Mouse (Mus musculus) frontal cortex, postnatal 10 days (tissue): Measurements from ENCODE around the gene Gm20388.
"Not testable (repeated sequence)": the region's sequence is repeated elsewhere in the genome, so short reads cannot be mapped to it uniquely, and the experiment has no call there.

Experiments
- DNase-seq, 2 experiments: peaks; one replicate each; pipeline ENCODE4 v3.0.0; 2022; ENCODE audit warnings: low spot score in 2 of 2, mixed read lengths in 1 of 2

Gene Gm20388

GRCm38 (mm10) chr8:123630058-123630457 lies 3719.4 kb downstream of the Gm20388 start:
- no peak for DNase-seq

DNA sequence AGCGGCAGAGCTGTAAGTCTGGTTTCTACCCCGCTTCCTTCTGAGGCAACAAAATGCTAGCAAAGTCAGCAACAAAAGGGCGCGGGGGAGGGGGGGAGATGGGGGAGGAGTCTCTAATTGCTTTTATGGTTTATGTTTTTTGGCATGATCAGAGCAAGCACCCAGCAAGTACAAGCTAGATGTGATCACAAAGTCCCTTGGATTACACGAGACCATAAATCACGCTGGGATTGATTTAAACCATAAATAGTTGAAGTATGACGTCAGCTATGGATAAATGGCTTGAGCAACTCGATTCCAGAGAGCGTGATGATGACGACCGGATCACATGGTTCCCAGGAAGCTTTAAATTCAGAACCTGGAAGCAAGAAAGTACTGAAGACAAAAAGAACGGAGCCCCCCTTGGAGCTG lies 3720.2 kb downstream of the Gm20388 start:
- DNase-seq, result no peak

DNA sequence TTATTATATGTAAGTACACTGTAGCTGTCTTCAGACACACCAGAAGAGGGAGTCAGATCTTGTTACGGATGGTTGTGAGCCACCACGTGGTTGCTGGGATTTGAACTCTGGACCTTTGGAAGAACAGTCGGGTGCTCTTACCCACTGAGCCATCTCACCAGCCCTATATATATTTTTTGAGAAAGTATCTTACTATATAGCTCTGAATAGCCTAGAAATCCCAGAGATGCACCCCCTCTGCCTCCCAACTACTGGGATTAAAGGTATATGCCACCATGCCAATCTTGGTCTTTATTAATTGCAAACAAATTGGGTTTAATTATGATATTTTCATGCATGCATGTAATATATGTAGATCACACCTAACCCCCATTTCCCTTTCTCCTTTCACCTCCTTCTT lies 3721.1 kb downstream of the Gm20388 start:
- DNase-seq, result not testable (repeated sequence)

GRCm38 (mm10) chr8:123632257-123632656 lies 3721.6 kb downstream of the Gm20388 start:
- no peak for DNase-seq

DNA sequence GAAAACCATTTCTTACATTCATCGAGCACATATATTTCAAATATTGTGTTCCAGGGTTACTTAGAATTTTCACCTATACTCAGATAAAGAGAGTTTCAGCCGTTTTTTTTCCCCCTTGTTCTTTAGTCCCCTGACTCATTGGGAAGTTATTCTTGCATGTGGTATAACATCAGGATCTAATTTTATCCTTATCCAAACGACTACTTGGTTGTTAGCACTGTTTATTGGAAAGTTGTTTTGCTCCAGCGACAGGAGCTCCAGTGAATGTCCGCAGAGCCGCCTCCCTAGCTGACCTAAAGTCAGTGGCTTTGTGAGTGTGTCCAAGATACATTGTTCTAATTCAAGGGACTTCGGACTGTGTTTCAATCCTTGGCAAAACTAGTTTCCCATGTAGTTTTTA lies 3723.2 kb downstream of the Gm20388 start:
- no peak for DNase-seq

DNA sequence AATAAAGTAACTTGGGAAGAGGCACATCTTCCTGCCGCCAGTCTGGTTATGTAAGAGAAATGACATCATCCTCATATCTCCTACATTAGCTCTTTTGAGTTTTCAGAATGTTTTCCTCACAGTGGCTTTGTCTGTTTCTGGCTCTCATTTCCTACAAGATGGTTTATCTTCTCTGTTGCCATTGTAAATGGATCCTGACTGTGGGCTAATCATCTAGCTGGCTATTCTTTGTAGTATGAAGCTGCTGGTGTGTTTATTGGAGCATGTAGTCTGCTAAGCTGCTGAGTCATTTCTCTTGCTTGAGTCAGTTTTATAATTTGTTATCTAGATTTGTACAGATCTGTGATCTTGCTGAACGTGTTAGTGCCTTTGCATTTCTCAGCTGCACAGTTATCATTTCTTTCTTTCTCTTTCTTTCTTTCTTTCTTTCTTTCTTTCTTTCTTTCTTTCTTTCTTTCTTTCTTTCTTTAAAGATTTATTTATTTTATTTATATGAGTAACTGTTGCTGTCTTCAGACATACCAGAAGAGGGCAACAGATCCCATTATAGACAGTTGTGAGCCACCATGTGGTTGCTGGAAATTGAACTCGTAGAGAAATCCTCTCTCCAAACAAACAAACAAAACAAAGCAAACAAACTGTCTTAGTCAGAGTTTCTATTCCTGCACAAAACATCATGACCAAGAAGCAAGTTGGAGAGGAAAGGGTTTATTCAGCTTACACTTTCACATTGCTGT lies 3723.9 kb downstream of the Gm20388 start:
- no peak for DNase-seq

GRCm38 (mm10) chr8:123635671-123636070 lies 3725.0 kb downstream of the Gm20388 start:
- no peak for DNase-seq

DNA sequence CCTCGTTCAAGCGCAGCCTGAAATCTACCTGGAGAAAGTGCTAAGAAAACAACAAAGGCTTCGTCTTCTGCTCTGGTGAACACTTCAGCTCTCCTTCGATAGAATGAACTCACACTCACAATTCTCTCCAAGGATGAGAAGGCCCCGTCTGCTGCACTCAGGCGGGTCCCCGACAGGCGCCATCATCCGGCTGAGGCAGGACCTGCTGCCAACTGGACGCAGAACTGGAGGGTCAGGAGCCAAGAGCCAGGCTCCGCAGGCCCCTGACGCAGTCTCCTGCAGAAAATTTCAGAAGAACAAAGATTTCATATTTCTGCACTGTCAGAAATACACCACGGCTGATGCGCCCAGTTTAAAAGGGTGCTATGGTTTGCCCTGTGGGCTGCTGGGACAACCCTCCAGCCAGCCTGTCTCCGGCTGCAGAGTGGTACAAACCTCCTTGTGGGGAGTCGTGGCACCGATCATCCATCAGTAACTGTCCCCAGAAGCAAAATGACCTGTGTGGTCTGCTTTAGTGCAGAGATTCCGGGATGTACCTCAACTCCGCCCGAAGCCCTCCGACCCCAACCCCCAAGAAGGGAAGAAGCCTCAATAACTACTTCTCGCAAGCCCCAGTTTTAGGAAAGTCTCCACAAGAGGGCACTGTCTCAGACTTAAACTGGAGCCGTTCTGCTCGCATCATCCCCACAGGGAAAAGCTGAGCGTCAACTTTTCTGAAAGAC lies 3732.8 kb downstream of the Gm20388 start:
- peak in 1 of 2 experiments; percentile 48 for DNase-seq

DNA sequence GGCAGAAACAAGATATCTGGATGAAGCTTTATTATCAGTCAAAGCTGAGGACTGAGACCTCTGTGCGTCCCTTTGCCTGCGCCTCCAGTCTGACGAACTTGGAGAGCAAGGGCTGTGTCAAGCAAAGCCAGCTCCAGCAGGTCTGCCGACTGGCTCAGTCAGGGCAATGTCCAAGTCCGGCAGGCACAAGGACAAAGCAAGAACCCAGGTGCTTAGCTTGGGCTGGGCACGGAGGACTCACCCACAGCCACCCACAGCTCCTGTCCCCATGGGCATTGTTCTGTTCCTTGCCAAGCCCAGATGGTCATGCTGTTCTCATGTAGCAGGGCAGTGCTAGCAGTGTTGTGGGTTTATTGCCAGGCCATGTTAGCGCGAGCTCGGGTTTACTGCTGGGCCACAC lies 3734.6 kb downstream of the Gm20388 start:
- DNase-seq, result no peak

DNA sequence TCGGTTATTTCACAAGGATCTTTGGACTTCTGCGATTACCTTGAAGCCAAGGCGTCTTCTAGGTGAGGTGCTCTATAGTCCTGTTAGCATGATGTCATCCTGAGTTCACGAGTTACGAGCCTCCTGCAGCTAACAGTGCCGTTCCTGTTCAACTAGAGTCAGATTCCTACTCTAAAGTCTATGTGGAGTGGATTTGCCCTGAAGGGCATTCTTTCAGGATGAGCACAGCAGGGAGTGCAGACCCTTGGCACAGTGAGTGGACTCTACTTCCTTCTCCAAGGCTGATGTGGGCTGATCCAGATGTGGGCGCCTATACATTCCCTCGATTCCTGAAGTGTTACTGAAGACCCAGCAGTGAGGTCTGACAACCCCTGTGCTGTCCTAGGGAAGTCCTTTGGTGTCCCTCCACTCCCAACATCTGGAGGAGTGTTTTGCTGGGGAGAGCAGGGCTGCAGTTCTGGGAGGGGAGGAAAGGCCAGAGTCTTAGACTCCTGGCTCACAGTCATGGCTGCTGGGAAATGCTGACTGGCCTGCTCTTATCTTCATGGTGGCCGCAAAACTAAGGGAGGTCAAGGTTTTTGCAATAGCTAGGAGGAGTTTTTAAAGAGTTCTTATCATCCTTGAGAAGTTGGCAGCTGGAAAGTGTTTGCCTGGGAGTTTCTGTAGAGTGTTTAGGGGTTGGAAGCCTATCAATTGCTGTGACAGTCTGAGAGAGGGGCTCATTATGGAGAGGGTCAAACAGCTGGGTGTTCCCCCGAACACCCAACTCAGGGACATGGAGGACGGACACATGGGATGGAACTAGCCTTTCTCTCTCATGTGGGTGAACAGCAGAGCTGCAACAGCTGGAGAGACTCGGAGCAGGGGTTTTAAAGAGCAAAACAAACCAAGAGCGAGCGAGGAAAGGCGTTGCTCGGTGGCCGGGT lies 3737.9 kb downstream of the Gm20388 start:
- DNase-seq, result no peak

DNA sequence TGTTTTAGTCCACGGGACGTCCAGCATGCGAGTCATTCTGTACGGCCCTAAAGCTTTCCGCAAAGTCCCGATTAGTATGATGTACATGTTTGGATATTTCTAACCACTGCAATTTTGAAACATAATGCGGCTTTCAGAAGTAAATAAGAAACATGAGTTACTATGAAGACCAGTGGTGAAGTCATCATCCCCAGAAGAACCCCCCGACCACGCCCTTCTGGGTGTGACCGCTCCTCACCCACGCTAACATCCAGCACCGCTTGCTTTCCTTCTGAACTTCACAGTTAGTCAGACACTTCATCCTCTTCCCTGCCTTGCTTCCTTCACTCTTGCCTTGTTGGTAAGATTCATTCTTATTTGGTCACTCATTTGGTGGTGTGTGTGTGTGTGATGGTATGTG lies 3738.8 kb downstream of the Gm20388 start:
- DNase-seq, result no peak

DNA sequence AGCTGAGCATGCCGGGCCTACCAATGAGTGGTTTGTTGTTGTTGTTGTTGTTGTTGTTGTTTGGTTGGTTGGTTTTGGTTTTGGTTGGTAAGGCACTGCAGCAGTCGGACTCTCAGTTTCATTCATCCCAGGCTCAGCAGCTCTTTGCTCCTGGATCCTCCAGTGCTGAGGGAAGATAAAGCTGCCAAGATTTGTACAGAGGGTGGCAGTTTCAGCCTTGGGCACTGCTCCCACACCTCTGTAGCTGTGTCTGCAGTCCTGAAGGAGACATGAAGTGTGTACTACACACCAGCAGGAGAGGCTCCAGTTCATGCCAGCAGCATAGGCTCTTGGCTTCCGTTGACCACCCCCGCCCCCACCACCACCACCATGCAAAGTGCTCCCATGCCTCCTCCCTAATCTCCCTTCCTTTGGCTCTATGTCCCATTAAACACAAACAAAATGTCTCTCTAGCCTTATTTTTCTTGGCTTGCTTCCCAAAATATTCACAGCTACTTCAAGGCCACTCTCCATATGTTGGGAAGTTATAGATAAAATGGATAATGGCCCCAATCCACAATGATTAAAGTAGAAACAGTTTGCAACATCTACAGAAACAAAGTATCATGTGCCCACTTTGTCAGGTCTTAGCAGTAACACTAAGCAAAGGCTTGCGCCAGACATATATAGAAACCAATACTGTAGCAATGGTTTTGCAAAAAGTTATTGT lies 3740.9 kb downstream of the Gm20388 start:
- DNase-seq, result no peak

GRCm38 (mm10) chr8:123652641-123653040 lies 3742.0 kb downstream of the Gm20388 start:
- DNase-seq, result no peak

DNA sequence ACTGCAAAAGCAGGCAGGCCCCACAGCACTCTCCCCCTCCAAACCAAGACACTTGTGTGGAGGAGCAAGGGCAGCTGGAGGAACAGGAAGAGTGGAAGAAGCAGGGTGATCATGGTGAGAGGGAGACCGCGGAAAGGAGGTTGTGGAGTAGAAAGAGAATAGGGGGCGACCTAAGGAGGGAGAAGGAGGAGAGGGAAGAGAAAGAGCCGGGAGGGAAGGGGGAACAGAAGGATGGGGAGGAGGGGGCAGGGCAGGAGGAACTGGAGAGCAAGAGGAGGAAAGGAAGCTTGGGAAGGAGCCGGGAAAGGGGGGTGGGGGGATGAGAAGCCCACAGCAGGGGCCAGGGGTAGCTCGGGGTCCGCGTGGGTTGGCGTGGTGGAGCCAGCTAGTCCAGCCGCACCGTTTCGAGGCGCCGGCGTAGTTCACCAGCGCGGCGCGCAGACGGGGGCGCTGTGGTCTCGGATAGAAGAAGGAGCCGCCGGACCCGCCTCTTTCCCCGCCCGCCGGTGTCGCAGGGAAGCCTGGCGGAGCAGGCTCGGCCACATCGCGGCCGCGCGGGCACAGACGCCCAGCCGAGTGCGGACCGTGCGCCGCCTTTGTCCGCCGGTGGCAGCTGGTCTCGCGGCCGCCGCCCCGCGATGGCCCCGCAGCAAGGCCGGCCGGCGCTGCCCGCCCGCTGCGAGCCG lies 3742.8 kb downstream of the Gm20388 start, which contains the start of gene Rhou:
TSS of gene Rhou (plus strand) at position 622 of the 686 bp plus-strand sequence.
- DNase-seq, result peak; percentile 80 to 91

DNA sequence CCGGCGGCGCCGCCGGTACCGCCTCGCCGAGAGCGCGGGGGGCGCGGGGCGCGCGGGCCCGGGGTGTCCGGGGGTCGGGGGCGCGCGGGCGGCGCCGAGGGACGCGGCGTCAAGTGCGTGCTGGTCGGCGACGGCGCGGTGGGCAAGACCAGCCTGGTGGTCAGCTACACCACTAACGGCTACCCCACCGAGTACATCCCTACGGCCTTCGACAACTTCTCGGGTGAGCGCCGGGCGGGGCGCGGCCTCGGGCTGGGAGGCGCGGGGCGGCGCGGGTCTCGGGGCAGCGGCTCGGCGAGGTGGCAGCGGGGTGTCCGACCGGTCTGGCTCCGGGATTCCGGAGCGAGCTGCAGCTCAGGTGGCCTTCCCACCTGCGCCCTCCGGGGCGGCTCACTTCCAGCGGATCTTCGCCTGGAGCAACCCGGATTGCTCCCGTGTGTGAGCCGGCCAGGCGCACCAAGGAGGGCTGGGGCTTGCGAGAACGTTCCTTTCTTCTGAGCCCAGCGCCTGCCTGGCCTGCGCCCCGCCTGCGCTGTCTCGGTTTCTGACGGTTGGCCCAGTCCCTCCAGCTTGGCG lies 3743.4 kb downstream of the Gm20388 start:
- peak in 1 of 2 experiments; percentile 46 for DNase-seq

DNA sequence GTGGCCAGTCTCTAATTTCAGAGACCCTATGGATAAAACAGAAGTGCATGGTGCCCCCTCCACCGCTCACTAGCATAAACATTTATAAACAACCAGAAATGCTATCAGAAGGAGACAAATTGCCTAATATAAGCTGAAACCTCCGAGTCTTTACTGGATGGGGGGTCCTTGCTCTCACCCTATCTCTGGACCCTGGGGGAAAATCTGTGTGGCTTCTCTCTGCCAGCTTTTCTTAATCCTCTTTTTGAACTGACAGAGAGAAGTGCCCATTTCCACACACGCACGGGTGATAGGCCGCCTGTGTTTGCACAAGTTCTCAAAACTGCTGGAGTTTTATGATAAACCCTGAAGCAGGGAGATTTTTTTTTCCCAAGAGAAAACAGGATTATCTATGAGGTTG lies 3744.1 kb downstream of the Gm20388 start:
- no peak for DNase-seq

- no peak for DNase-seq
These were observed 3744.7 kb downstream of the Gm20388 start for GRCm38 (mm10) chr8:123655351-123655779.

DNA sequence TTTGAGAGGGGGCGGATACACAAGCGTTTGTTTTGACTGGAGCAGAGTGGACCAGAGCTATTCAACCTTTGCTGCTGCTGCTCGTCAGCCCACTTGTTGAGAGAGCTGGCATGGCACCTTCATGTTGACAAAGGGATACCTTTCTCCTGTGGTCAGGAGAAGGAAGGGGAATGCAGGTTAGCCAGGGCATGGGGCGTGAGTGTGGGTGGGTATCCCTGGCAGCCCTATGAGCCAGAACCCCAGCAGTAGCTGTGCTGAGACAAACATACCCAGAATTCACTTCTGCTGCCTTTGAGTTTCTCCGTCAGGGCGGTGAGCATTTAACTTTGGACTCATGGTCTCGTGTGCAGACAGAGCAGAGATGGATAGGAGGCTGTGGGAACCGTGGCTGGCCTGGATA lies 3747.2 kb downstream of the Gm20388 start:
- no peak for DNase-seq

GRCm38 (mm10) chr8:123659469-123660057 lies 3748.9 kb downstream of the Gm20388 start:
- no peak for DNase-seq

- no peak for DNase-seq
These were observed 3750.9 kb downstream of the Gm20388 start for GRCm38 (mm10) chr8:123661515-123661914.
